Mouse (Mus musculus): ENCODE measurements around the gene Hebp1.

Gene Hebp1

GRCm38 (mm10) chr6:135165191-135165590 is 32.6 kb downstream of the Hebp1 start:
- no peak for DNase-seq (ENCODE audit: low read depth in 1 of 2, low spot score in 2 of 2)

DNA sequence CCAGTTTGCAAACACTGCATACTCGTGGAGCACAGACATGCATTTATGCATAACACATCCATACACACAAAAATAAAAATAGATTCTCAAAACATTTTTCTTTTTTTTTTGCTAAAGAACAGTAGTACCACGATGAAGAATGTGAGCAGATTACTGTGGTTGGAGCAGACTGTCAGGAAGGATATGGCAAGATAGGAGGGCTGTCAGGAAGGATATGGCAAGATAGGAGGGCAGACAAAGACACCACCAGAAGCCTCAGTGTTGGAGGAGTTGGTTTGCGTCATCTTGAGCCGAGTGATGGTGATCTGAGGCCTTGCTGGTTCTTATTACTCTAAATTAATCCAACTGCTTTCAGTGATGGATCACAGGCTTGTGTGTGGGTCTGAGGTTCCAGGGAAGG is 35.0 kb downstream of the Hebp1 start:
- no peak for DNase-seq (ENCODE audit: low read depth in 1 of 2, low spot score in 2 of 2)

DNA sequence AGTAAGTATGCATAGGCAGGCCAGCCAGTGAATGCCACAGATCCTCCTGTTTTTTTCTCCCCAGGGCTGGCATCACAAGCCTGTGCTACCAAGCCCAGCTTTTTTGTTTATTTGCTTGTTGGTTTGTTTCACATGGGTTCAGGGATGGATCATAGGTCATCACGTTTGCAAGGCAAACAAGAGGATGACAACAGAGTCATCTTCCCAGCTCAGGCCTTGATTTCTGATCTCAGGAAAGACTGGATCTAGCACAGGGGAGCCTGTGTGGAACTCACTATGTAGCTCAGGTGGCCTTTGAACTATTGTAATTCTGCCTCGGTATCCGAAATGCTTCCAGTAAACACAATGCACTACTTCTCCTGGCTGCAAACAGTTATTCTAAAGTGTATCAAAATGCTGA is 35.5 kb downstream of the Hebp1 start:
- no peak for DNase-seq (ENCODE audit: low read depth in 1 of 2, low spot score in 2 of 2)

- DNase-seq (ENCODE audit: low read depth in 1 of 2, low spot score in 2 of 2) = no peak
These were observed 36.5 kb downstream of the Hebp1 start for GRCm38 (mm10) chr6:135161356-135161755.

GRCm38 (mm10) chr6:135158509-135158908 is 39.3 kb downstream of the Hebp1 start:
- no peak for DNase-seq (ENCODE audit: low read depth in 1 of 2, low spot score in 2 of 2)

DNA sequence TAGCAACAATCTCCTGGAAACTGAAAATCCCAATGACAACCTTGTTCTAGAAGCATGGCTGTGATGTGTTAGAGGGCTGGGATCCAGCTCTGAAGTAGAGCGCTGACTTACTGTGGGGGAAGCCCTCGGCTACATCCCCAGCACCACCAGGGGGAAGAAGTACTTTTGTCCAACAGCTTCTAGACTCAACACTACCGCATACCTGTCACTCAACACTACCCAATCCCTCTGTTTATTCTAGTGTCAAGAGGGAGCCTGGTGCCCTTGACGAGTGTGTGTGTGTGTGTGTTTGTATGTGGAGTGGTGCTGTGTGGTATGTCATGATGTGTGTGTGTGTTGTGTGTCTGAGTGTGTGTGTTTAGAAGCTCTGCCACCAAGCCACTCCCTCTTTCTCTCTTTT is 40.3 kb downstream of the Hebp1 start:
- DNase-seq (ENCODE audit: low read depth in 1 of 2, low spot score in 2 of 2) = no peak

GRCm38 (mm10) chr6:135156597-135156996 is 41.2 kb downstream of the Hebp1 start:
- DNase-seq (ENCODE audit: low read depth in 1 of 2, low spot score in 2 of 2) = no peak

GRCm38 (mm10) chr6:135153719-135154118 is 44.1 kb downstream of the Hebp1 start:
- DNase-seq (ENCODE audit: low read depth in 1 of 2, low spot score in 2 of 2) = no peak

- no peak for DNase-seq (ENCODE audit: low read depth in 1 of 2, low spot score in 2 of 2)
These were observed 47.5 kb downstream of the Hebp1 start for GRCm38 (mm10) chr6:135150311-135150710.

GRCm38 (mm10) chr6:135149722-135150121 is 48.1 kb downstream of the Hebp1 start:
- no peak for DNase-seq (ENCODE audit: low read depth in 1 of 2, low spot score in 2 of 2)

- DNase-seq (ENCODE audit: low read depth in 1 of 2, low spot score in 2 of 2) = no peak
These were observed 48.6 kb downstream of the Hebp1 start for GRCm38 (mm10) chr6:135149175-135149574.

- DNase-seq (ENCODE audit: low read depth in 1 of 2, low spot score in 2 of 2) = no peak
These were observed 49.3 kb downstream of the Hebp1 start for GRCm38 (mm10) chr6:135148506-135148905.

- no peak for DNase-seq (ENCODE audit: low read depth in 1 of 2, low spot score in 2 of 2)
These were observed 51.8 kb downstream of the Hebp1 start for GRCm38 (mm10) chr6:135145976-135146375.

DNA sequence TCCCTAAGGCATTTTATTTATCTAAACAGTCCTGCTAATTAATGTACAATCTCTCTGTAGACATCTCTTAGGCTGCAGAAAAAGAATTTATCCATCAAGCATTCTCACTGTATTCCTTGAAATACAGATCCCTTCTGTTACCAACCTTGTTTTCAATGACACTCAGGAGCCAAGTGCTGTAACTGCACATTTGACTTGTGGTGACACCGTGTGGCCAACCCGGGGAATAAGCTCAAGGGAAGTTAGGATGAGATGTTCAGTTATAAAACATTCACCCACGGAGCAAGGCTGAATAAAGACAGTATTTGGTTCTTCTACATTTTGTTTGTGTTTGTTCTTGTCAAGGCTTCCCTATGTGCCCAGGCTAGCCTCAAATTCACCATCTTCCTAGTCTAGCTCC is 53.3 kb downstream of the Hebp1 start:
- DNase-seq (ENCODE audit: low read depth in 1 of 2, low spot score in 2 of 2) = no peak

- no peak for DNase-seq (ENCODE audit: low read depth in 1 of 2, low spot score in 2 of 2)
These were observed 54.7 kb downstream of the Hebp1 start for GRCm38 (mm10) chr6:135143151-135143550.

DNA sequence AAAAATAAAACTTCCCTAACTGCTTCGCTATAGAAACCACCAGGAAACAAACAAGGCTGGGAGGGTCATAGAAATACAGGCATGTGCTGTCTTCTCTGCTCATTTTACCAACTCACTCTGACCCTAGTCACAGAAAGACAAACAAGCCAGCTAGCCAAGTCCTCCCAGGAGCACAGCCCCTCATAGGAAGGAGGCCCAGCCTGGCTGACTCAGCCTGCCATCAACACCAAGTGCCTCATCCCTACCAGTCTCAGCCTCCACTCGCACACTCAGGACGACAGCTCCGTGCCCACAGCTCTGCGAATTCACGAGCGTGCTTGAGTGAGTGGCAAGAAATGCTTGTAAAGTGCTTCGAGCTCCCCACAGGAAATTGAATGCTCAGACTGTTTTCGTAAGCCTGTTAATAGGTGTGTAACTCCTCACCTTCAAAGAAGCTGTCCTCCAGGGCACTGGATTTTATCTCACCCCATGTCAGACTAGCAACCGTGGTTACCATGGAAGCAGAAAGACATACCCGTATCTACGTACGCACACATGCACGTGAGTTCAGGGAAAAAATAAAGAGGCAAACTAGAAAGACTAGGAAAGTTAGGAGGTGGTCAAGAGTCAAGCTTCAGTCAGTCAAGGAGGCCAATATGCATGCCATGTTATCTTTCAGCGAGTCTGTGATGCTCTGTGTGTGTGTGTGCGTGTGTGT is 56.2 kb downstream of the Hebp1 start:
- DNase-seq (ENCODE audit: low read depth in 1 of 2, low spot score in 2 of 2) = no peak

DNA sequence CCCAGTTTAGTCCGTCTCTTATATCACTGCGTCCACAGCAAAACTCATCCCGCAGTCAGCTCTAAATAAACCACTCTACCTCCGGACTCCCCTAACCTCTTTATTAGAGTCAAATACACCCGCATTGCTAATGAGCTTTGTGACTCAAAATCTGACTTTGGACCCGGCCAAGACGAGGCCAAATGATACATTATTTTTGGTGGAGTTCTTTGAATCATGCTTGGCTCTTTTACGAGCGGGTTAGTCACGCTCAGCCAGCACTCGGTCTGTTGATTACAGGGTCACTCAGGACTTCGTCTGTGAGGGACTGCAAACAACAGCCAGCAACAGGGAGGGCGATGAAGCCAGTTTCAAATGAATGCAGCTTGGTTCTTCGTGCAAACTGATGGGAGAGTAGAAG is 59.1 kb downstream of the Hebp1 start:
- DNase-seq (ENCODE audit: low read depth in 1 of 2, low spot score in 2 of 2) = no peak

DNA sequence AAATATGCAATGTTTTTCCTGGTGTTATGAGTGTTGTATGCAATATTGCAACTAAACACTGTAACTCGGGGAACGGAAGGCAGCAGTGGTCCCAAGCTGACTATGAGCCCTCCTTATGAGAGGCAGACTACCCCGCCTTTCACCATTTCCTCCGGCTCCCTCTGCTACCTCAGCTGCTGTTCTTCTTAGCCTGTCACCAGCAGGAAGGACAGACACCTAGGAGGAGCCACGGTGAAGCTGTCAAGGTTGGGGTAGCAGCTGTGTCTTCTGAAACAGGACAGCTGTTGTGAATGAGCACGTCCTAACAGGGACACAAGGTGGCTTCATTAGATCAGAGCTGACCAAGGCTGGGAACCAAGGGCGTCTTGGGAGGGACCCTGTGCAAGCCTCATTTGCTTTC is 59.6 kb downstream of the Hebp1 start:
- no peak for DNase-seq (ENCODE audit: low read depth in 1 of 2, low spot score in 2 of 2)

- DNase-seq (ENCODE audit: low read depth in 1 of 2, low spot score in 2 of 2) = no peak
These were observed 60.1 kb downstream of the Hebp1 start for GRCm38 (mm10) chr6:135137736-135138135.

DNA sequence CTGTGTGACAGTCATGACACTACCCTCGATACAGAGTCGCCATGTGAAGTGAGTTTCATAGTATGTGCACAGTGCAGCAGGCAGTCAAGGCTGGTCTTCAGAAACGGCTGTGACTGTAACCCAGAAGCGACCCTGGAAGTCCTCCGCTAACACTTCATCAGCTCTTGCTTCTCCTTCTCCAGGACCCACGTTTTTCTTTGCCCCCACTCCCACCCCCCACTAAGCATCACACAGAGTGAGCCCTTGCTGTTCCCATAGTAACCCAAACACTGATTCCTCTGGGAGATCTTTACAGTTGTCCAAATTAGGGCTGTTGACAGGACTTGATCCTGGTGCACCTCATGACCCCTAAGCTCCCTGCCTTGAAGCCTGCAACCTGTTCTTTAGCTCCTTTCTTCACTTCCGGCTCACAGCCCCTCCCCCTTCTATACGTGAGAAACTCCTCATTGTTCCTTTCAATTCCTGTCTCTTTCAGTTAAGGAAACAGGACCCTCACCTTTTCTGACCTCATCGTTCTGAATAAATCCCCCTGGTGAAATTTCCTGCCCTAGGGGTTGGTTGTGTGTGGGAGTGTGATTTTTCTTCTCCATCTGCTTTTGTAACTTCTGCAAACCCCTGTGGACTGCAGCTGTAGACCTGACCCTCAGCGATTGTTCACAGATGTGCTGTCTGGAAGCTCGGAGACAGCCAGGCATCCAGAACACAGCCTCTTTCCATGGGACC is 61.2 kb downstream of the Hebp1 start:
- DNase-seq (ENCODE audit: low read depth in 1 of 2, low spot score in 2 of 2) = no peak

- no peak for DNase-seq (ENCODE audit: low read depth in 1 of 2, low spot score in 2 of 2)
These were observed 62.1 kb downstream of the Hebp1 start for GRCm38 (mm10) chr6:135135735-135136134.

- DNase-seq (ENCODE audit: low read depth in 1 of 2, low spot score in 2 of 2) = no peak
These were observed 64.3 kb downstream of the Hebp1 start for GRCm38 (mm10) chr6:135133486-135133885.

DNA sequence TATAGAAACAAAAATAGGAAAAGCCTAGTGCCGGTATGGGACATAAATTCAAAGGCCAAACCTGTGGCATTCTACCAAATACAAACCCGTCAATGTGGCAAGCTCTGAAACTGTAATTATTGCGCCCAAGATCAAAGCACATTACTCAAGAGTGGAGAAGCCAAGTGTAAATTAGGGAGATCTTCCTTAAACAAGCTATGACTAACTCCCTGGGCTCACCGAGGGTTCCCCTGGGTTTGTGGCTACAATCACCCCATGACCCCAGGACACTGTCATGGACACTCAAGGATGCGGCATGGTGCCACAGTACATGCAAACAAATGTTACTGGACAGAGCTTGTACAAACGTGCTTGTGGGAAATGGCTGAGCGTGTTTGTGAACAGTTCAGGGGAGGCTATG is 64.7 kb downstream of the Hebp1 start:
- DNase-seq (ENCODE audit: low read depth in 1 of 2, low spot score in 2 of 2) = no peak
